Mouse (Mus musculus): ENCODE data around the gene Ncor2. TPM values are rescaled to one million over a fixed set of nuclear protein-coding genes. Genes with fewer than 3 reads are reported as not detected.
A peak's percentile ranks its signal among the peaks of the same experiment; 100 is the strongest.

Ncor2 gene
- polyA plus RNA-seq, 1 experiment from 2014 or later: 11.1 TPM

DNA sequence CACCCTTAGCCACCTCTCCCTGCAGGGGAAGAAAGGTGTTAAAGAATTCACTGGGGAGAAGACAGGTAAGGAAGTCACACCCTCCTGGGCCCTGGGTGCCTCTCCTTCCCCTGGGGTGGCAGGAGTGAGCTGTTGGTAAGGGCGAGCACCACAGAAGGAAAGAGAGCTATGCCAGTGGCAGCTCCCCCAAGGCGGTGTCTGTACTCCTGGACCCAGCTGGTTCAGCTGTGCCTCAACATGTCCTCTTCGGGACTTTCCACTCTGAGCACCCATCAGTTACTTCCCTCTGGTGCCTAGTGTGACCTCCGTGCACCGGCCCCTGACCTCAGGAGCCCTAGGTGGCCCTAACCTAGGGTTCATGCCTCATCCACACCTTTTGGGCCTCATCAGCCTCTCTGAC lies 31.9 kb downstream of the Ncor2 start:
- no peak overlapping the region for H3K9ac ChIP-seq (ENCODE audit: low read length)
- H3K27ac ChIP-seq (replicated peaks): peak overlapping the region; percentile 35; the same call in 1 of the 2 replicates
- ATAC-seq (ENCODE audit: low FRiP score, low TSS enrichment) (no peak), DNase-seq (ENCODE audit: low spot score) (no peak)
- no peaks in the 10 kb centered on the region for H3K9me3 ChIP-seq (ENCODE audit: control insufficient read depth, low read length)
- no peak overlapping the region for H3K4me2 ChIP-seq (replicated peaks; ENCODE audit: low read depth)
- no peaks in the 10 kb centered on the region for H3K36me3 ChIP-seq (ENCODE audit: control insufficient read depth, insufficient read depth, low read length)
- peaks cover 18% of the 10 kb centered on the region for H3K4me1 ChIP-seq (replicated peaks; ENCODE audit: control insufficient read depth, insufficient read depth)
- H3K27me3 ChIP-seq (ENCODE audit: control insufficient read depth, insufficient read depth, low read length): no peaks in the 10 kb centered on the region
- 52% methylated on average over 4 of the region's 5 CpGs for WGBS
- H3K4me3 ChIP-seq (ENCODE audit: low read depth, low read length): no peak overlapping the region
- TF ChIP-seq CTCF (IDR thresholded peaks at IDR 0.05; ENCODE audit: low read depth) (0 out of 2 replicates have a peak, but pooled peaks have one; percentile 20), EP300 (optimal IDR thresholded peaks at IDR 0.05) (no peak)

- no peaks in the 10 kb centered on the region for H3K27me3 ChIP-seq (ENCODE audit: control insufficient read depth, insufficient read depth, low read length)
- no peaks in the 10 kb centered on the region for H3K9me3 ChIP-seq (ENCODE audit: control insufficient read depth, low read length)
- TF ChIP-seq CTCF (IDR thresholded peaks at IDR 0.05; ENCODE audit: low read depth) (no peak), EP300 (optimal IDR thresholded peaks at IDR 0.05) (no peak)
- ATAC-seq (ENCODE audit: low FRiP score, low TSS enrichment) (no peak), DNase-seq (ENCODE audit: low spot score) (no peak)
- H3K27ac ChIP-seq (replicated peaks): 0 out of 2 replicates have a peak overlapping the region, but pooled peaks have one; percentile 13
- no peaks in the 10 kb centered on the region for H3K36me3 ChIP-seq (ENCODE audit: control insufficient read depth, insufficient read depth, low read length)
- no peak overlapping the region for H3K9ac ChIP-seq (ENCODE audit: low read length)
- H3K4me1 ChIP-seq (replicated peaks; ENCODE audit: control insufficient read depth, insufficient read depth): peaks cover 26% of the 10 kb centered on the region
- WGBS: 73% methylated on average over 12 of the region's 12 CpGs
- no peak overlapping the region for H3K4me2 ChIP-seq (replicated peaks; ENCODE audit: low read depth)
- no peak overlapping the region for H3K4me3 ChIP-seq (ENCODE audit: low read depth, low read length)
Observed at GRCm38 (mm10) chr5:125143114-125143872, 35.7 kb downstream of the Ncor2 start.

DNA sequence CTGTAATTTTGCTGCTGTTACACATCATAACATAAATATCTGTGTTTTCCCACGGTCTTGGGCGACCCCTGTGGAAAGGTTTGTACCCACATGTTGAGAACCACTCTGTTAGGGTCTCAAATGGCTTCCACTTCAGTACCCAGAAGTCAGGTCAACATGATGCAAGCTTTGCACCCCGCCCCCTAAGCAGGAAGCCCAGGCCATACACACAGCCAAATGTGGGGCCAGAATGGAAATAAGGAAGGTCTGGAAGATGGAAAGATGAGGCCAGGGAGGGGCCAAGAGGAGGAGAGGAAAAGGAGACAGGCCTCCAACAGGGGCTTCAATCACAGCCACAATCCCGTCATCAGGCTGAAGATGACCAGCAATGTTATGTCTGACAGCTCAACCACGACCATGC lies 37.1 kb downstream of the Ncor2 start:
- Histone ChIP-seq H3K4me3 (ENCODE audit: low read depth, low read length) (no peak overlapping the region), H3K9me3 (ENCODE audit: control insufficient read depth, low read length) (no peaks in the 10 kb centered on the region), H3K36me3 (ENCODE audit: control insufficient read depth, insufficient read depth, low read length) (no peaks in the 10 kb centered on the region), H3K27ac (replicated peaks) (peak overlapping the region; percentile 98), H3K9ac (ENCODE audit: low read length) (no peak overlapping the region), H3K27me3 (ENCODE audit: control insufficient read depth, insufficient read depth, low read length) (no peaks in the 10 kb centered on the region), H3K4me1 (replicated peaks; ENCODE audit: control insufficient read depth, insufficient read depth) (peaks cover 24% of the 10 kb centered on the region), H3K4me2 (replicated peaks; ENCODE audit: low read depth) (peak overlapping the region; percentile 78)
- no peak; the same call in 1 of the 2 replicates for ATAC-seq (ENCODE audit: low FRiP score, low TSS enrichment)
- TF ChIP-seq EP300 (optimal IDR thresholded peaks at IDR 0.05) (no peak), CTCF (IDR thresholded peaks at IDR 0.05; ENCODE audit: low read depth) (peak; percentile 37)
- 33% methylated on average over 5 of the region's 5 CpGs for WGBS
- no peak for DNase-seq (ENCODE audit: low spot score)

- H3K36me3 ChIP-seq (ENCODE audit: control insufficient read depth, insufficient read depth, low read length): no peaks in the 10 kb centered on the region
- 4% methylated on average over 7 of the region's 7 CpGs for WGBS
- peak overlapping the region; percentile 62 for H3K9ac ChIP-seq (ENCODE audit: low read length)
- ATAC-seq (ENCODE audit: low FRiP score, low TSS enrichment) (peak; percentile 82), DNase-seq (ENCODE audit: low spot score) (peak; percentile 70)
- H3K4me2 ChIP-seq (replicated peaks; ENCODE audit: low read depth): peak overlapping the region; percentile 78
- H3K27ac ChIP-seq (replicated peaks): peak overlapping the region; percentile 98
- no peak for TF ChIP-seq CTCF (IDR thresholded peaks at IDR 0.05; ENCODE audit: low read depth)
- TF ChIP-seq EP300 (optimal IDR thresholded peaks at IDR 0.05): no peak
- H3K27me3 ChIP-seq (ENCODE audit: control insufficient read depth, insufficient read depth, low read length): no peaks in the 10 kb centered on the region
- peak overlapping the region; percentile 43; the same call in 1 of the 2 replicates for H3K4me3 ChIP-seq (ENCODE audit: low read depth, low read length)
- no peaks in the 10 kb centered on the region for H3K9me3 ChIP-seq (ENCODE audit: control insufficient read depth, low read length)
- peaks cover 27% of the 10 kb centered on the region for H3K4me1 ChIP-seq (replicated peaks; ENCODE audit: control insufficient read depth, insufficient read depth)
Observed at GRCm38 (mm10) chr5:125141525-125141880, 37.5 kb downstream of the Ncor2 start.

DNA sequence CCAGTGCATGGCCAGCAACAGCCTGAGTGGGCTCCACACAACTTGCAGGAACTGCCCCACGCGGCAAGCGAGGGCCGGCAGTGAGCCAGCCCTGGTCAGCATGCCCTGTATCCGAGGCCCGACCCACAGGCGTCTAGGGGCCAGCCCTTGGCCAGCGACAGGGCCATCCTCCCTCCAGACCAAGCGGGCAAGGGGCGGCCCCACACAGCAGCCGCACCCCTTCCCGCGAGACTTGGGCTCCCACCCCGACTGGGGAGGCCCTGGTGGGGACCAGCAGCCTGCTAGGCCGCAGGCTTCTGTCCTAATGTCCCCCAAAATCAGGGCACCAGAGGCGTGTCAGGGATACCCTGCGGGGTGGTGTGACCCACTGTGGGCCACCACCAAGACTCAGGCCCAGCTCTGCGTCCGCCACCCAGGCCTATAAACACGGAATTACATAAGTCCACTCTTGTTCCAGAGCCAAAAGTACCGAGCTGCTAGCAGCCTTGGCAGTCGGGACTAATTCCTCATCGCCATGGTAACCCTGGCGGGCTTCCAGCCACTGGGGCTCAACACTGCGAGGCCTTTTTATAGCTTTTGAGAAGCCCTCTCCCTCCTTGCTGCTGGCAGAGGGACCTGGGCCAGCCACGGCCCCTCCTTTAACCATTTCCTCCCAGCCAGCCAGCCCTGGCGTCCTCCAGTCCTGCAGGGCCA lies 38.0 kb downstream of the Ncor2 start:
- Histone ChIP-seq H3K9ac (ENCODE audit: low read length) (peak overlapping the region; percentile 69), H3K4me3 (ENCODE audit: low read depth, low read length) (peak overlapping the region; percentile 43), H3K27ac (replicated peaks) (peak overlapping the region; percentile 98), H3K4me2 (replicated peaks; ENCODE audit: low read depth) (peak overlapping the region; percentile 78), H3K27me3 (ENCODE audit: control insufficient read depth, insufficient read depth, low read length) (no peaks in the 10 kb centered on the region), H3K9me3 (ENCODE audit: control insufficient read depth, low read length) (no peaks in the 10 kb centered on the region), H3K36me3 (ENCODE audit: control insufficient read depth, insufficient read depth, low read length) (no peaks in the 10 kb centered on the region), H3K4me1 (replicated peaks; ENCODE audit: control insufficient read depth, insufficient read depth) (peaks cover 25% of the 10 kb centered on the region)
- ATAC-seq (ENCODE audit: low FRiP score, low TSS enrichment) (peak; percentile 87), DNase-seq (ENCODE audit: low spot score) (peak; percentile 96)
- TF ChIP-seq EP300 (optimal IDR thresholded peaks at IDR 0.05) (peak; percentile 95), CTCF (IDR thresholded peaks at IDR 0.05; ENCODE audit: low read depth) (peak; percentile 18; the same call in 1 of the 2 replicates)
- under 1% methylated on average over 26 of the region's 27 CpGs for WGBS
